Mouse (Mus musculus): ENCODE data around the gene Gm17571. TPM values are rescaled to one million over a fixed set of nuclear protein-coding genes. Genes with fewer than 3 reads are reported as not detected.

Gm17571 gene
- total RNA-seq, 1 experiment from 2014 or later = not detected

DNA sequence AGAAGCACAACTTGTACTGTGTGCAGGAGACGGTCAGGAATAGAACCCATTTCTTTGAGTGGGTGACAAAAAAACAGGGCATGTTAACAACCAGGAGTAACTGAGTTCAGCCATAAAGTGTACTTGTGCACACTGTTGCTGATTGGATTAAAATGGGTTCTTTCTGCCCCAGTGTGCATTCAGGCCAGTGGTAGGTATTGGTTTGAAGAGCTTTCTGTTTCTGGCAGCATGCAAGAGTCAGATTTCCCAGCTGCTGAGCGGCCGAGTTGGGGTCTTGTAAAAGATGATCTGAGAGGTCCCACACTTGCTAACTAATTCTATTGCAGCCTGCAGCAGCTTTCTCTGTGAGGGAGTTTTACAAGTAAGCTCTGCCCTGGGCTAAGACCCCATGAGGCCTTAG, 13.5 kb upstream of the Gm17571 start:
- no peak for ATAC-seq (ENCODE audit: extremely low read depth, insufficient number of reproducible peaks, low FRiP score, poor library complexity, severe bottlenecking)

DNA sequence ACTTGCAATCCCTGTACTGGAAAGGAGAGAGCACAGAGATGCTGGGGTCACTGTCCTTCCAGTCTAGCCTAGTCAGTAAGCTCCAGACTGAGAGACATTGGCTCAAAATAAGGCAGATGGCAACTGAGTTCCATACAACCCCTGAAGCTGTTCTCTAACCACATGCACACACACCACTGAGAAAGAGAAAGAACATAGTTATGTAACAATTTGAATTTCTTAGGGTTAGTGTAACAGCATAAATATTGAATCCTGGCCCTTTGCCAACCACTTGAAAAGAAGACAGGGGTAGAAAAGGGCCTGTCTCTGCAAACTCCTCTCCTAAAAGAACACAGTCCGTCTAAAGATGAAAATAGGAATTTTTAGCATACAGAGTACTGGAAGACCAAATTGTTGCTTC, 12.8 kb upstream of the Gm17571 start:
- ATAC-seq (ENCODE audit: extremely low read depth, insufficient number of reproducible peaks, low FRiP score, poor library complexity, severe bottlenecking) = no peak

DNA sequence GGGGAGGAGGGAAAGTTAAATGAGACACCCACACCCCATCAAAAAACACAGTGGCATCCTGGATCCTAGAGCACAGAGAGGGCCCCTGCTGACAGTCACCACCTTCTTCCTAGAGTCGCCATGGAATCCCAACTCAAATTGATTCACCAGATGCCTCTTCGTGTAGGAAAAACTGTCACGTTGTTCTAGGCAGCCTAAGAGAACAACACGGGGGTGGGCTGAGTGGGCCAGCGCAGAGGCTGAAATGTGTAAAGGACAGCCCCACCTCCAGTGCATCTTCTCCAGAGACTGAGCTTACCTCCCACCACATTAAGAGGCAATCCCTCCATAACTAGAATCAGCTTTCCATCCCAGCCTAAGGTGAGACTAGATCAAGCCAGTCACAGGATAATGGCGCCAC, 11.2 kb upstream of the Gm17571 start:
- ATAC-seq (ENCODE audit: extremely low read depth, insufficient number of reproducible peaks, low FRiP score, poor library complexity, severe bottlenecking) = no peak

DNA sequence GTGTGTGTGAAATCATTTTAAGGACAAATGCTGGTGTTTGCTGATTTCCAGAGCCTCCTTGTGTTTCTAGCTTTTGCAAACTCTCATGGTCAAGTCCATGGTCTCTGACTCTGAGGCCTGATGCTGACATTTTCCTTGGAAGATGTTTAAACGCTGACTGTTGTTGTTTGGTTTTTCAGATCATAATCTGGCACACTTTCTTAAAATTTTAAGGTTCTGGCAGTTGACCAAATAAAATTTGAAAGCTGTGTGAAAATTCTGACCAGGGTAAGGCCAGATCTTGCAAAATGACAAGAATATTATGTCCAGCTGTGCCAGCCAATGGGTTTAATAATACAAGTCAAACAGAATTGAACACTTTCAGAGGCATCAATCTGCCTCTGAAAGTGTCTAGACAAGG, 8.7 kb upstream of the Gm17571 start:
- no peak for ATAC-seq (ENCODE audit: extremely low read depth, insufficient number of reproducible peaks, low FRiP score, poor library complexity, severe bottlenecking)

DNA sequence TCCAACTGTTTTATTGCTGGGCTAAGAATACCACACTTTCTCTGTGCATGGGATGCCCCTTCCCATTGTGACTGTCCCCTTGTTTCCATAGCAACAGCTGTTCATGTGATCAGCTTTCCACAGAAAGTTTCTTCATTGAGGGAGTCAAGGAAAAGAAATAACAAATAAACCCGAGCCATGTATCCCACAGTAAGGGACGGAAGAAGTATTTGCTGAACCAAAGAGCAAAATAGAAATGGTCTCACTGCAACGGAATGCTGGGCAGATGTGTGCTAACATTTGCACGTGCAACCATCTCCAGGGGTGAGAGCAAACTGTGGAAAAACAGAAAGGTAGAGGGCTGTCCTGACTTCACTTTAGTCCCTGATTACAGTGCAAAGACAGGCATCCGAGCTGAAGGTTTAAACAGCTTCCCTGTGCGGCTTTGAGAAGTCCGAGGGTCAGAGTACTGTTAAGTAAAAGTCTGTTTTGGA, 8.1 kb upstream of the Gm17571 start:
- no peak for ATAC-seq (ENCODE audit: extremely low read depth, insufficient number of reproducible peaks, low FRiP score, poor library complexity, severe bottlenecking)

DNA sequence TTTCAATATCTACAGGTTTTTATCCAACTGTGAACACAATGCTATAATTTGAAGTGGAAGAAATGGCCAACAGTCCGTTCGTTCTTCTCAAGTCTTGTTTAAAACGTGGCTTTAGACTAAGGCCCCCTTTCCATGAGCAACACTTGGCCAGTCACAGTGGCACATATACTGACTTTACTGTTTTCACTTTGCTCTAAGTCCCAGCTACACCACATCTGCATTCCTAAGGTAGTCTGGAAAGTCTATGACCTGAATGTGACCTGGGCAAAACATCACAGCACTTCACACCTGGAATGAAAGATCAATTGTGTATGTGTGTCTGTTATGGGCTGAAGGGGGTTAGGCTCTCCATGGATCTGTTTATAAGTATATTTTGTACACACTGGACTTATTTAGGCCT, 2.2 kb upstream of the Gm17571 start:
- ATAC-seq (ENCODE audit: extremely low read depth, insufficient number of reproducible peaks, low FRiP score, poor library complexity, severe bottlenecking) = no peak

DNA sequence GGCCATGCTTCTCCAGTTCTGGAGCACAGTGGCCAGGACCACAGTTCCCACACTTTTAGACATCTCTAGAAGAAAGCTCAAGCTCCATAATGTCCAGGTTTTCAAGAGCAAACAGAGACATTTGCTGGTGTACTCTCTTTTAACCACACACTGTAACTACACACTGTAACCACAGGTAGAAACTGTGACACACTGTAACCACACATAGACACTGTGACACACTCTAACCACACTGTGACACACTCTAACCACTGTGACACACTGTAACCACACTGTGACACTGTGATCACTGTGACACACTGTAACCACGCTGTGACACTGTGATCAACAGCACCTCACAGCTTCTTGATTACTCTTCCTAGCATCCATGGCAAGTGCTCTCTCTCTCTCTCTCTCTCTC, 317 bp downstream of the Gm17571 start:
- peak; percentile 47; the same call in 1 of the 2 replicates for ATAC-seq (ENCODE audit: extremely low read depth, insufficient number of reproducible peaks, low FRiP score, poor library complexity, severe bottlenecking)

DNA sequence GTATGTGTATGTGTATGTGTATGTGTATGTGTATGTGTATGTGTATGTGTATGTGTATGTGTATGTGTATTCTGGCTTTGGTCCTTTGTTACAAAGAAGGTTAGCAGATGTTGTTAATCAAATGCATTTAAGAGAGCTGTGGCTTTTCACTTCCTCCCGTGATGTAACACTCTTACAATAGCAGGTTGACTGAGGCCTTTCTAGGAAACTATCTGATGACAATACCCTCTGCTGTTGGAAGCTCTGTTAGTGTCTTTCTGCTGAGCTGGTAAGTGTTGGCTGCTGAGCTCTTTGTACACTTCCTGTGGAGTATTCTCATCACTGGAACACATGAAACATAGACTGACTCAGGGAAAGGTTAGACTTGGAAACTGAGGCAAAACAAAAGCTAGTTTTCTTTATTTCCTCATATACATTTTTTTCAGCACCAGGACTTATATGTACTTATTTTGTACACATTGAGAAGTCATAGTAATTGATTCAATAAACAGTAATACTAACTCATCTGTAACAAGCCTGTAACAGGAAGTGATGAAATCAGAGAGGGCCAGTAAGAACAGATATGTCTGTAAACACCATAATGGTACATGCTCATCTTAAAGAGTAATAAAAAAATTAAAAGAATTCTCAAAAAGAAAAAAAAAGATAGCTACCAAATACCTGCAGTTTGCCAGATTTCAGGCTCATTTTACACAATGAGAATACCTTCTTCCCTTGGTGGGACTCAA, 2.9 kb downstream of the Gm17571 start:
- ATAC-seq (ENCODE audit: extremely low read depth, insufficient number of reproducible peaks, low FRiP score, poor library complexity, severe bottlenecking) = peak; percentile 74; the same call in 1 of the 2 replicates

DNA sequence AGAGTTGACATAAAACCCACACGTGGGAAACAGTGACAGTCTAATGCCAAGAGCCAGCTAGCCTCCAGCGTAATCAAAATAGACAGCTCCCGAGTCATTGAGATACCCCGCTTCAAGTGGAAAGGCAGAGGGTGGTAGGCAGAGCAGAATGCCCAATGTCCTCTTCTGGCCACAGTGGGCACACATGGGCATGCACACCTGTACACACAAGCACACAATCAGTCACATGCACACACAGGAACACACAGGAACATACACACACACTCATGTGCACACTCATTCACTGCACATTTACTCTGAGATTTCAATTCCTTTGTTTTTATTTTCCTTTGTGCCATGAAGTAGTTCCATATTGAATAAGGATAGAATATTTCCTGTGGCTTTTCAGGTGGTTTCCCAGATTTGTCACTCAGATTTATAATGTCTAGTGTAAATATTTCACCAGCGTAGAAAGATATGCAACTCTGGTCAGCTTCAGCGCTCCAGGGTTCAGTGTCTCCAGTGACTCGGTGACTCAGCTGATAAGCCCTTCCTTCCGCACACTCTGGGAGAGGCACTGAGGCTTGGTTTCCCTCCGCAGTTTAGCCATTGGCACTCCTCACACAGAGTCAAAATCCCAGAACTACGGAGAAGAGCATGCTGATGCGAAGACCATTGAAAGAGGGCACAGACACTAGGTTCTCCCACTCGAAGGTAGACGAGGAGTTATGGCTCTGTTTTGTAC, 4.4 kb downstream of the Gm17571 start:
- ATAC-seq (ENCODE audit: extremely low read depth, insufficient number of reproducible peaks, low FRiP score, poor library complexity, severe bottlenecking) = no peak

DNA sequence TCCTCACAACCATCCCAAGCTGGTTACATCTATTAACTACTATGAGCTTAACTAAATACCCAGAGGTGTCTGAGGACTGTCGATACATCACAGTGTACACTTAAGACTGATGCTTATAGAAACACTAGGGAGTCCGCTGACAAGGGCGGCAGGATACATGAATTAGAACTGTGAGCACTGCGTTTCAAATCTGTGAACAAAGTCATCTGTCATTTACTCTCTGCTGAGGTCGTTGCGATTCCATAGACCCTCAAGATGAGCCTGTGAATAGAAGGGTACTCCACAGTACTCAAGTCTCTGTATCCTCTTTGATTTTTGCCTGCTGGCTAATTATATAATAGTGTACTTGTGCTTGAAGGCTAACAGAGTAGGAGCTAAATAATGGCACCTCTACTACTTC, 5.6 kb downstream of the Gm17571 start:
- no peak for ATAC-seq (ENCODE audit: extremely low read depth, insufficient number of reproducible peaks, low FRiP score, poor library complexity, severe bottlenecking)

DNA sequence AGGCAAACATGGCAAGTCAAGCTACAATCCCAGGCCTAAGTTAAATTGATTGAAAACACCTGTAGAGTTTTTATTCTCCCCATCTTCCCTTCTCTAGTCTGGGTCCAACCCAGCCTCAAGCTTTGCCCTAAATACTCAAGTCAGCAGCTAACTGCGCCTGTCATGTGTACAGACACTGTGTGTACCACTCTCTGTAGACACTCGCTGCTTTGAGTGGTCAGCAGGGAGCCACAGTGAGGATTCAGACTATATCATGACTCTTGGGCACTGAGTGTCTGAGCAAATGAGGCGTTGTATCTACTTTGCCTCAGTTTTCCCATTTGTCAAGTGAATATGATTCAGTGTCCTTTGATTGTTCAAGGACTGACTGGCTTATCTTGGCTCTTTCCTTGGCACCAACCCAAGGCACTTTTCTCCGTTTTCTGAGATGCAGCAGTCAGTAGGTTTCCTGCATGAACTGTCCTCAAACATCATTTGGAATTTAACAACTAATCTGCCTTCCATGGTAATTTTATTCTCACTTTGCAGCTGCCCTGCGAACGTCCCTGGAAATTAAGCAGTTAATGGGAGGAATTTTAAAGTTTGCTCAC, 13.0 kb downstream of the Gm17571 start:
- ATAC-seq (ENCODE audit: extremely low read depth, insufficient number of reproducible peaks, low FRiP score, poor library complexity, severe bottlenecking) = no peak

DNA sequence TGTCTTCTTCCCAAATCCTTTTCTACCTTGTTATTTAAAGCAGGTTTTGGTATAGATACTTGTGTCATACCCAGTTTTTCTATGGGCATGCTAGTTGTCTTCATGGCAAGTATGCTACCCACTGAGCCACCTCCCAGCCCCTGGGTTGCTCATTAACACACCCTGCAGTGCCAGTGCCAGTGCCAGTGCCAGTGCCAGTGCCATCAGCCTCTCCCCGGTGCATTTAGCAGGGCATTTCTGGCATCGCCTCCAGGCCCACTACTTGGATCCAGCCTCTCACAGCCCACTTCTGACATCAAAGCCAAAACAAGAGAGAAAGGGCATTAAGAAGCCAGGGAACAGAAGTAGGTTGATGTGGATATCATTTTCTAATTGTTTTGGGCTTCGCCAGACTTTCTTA, 14.9 kb downstream of the Gm17571 start:
- no peak for ATAC-seq (ENCODE audit: extremely low read depth, insufficient number of reproducible peaks, low FRiP score, poor library complexity, severe bottlenecking)

DNA sequence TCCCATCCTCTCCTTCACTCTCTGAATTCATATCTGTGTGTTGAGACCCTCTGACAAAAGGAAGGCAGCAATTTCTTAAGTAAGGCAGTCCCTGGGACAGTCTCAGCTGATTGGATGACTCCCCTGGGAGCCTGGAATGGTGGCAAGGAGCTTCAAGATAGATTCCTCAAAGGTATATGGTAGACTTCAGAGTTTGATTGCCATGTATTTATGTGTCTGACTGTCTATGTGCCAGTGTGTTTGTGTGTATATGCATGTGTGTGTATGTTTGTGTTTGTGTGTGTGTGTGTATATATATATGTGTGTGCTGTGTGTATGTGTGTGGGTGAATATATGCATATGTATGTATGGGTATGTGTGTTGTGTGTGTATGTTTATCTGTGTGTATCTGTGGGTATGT, 15.8 kb downstream of the Gm17571 start:
- ATAC-seq (ENCODE audit: extremely low read depth, insufficient number of reproducible peaks, low FRiP score, poor library complexity, severe bottlenecking) = no peak

DNA sequence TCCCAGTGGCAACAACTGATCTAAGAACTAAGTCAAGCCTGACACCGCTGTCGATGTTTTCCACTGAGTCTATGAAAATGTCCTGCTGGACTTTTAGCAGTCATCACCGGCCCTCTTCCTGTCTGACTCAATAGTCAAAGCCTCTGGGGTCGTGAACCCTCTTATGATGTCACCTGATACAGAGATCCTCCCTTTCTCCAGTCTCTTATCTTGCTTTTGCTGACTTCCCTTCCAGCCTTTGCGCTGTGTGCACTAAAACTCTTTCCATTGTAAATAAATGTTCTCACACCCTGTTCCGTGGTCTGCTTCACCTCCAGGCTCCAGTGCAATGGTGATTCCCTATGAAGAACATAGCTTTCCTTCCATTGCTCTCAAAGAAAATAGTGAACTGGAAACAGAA, 16.3 kb downstream of the Gm17571 start:
- ATAC-seq (ENCODE audit: extremely low read depth, insufficient number of reproducible peaks, low FRiP score, poor library complexity, severe bottlenecking) = no peak

DNA sequence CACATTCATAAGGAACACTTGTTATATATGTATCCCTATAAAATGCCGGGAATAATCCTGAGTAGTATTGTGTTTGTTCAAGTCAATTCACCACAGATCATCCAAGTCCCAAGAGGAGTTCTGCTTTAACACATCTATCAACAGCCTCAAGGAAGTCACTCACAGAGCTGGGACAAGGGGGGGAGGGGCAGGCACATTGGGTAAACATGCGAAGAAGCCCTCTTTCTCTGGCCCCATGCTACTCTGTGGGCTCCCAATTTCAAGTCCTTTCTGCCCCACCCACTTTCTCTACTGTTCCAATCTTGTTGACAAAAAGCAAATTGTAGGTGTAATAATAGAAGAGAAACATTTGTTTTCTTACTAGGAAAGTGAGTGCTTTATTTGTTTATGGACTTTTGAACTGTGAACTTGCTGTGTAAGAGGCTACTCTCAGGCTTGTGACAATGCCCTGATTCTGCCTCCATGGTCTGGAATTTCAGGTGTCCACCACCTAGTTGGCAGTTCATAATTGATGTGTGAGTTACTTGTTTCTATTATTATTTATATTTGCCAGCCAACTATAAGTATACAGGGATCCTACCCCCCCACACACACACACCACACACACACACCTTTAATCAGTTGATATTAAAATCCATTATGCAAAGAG, 17.0 kb downstream of the Gm17571 start:
- no peak for ATAC-seq (ENCODE audit: extremely low read depth, insufficient number of reproducible peaks, low FRiP score, poor library complexity, severe bottlenecking)

DNA sequence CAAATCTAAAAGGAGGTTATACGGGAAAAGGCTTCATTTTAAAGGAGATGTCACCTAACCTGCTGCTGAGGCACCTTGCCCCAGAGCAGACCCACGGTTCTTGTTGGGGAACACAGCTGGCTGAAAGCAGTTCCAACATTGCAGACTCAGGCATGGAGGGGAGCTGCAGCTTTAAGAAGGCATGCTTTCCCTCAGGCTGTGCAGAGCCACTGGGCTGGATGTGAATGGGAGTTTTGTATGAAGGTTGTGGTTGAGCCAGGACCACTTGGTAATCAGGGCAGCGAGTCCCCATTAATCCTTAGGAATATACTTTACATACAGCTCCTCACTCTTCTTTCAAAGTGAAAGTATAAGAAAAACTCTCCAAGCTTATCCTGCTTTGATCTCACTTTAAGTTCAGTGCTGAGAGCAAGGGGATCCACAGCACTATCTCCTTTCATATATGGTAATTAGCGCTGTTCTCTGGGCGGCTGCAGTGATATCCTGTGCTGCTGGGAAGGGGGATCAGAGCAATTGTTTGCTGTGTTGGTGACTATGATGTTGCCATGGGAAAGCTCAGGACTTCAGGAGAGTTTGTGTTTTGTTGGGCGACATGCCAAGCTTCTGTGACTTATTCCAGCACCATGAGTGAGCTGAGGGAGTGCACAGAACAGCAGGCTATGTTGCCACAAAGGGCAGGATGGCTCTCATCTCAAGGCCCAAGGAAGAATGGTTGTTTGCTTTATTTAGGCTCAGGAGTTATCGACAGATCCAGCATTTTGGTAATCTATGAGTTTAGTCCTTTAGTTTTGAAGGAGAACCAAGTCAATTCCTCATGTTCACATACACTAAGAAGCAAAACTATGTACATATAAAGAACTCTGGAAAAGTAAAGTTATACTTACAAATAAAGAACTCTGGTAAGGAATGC, 21.3 kb downstream of the Gm17571 start:
- no peak for ATAC-seq (ENCODE audit: extremely low read depth, insufficient number of reproducible peaks, low FRiP score, poor library complexity, severe bottlenecking)

DNA sequence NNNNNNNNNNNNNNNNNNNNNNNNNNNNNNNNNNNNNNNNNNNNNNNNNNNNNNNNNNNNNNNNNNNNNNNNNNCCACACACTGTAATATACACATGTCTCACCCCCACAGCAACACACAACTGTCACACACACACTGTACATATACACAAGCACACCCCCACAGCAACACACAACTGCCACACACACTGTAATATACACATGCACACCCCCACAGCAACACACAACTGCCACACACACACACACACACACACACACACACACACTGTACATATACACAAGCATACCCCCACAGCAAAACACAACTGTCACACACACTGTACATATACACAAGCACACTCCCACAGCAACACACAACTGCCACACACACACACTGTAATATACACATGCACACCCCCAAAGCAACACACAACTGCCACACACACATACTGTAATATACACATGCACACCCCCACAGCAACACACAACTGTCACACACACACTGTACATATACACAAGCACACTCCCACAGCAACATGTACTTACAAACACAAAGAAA, 32.3 kb downstream of the Gm17571 start:
- ATAC-seq (ENCODE audit: extremely low read depth, insufficient number of reproducible peaks, low FRiP score, poor library complexity, severe bottlenecking) = no peak

All from neutrophil, adult 5-6 weeks (primary cell).